7 mouse cellular contexts compared by ENCODE assay signal in genomic region chr19:36083262-36084225, GRCm38 (mm10). TPM values are rescaled to one million over a fixed set of nuclear protein-coding genes. Genes with fewer than 3 reads are reported as not detected.
A peak's percentile ranks its signal among the peaks of the same experiment; 100 is the strongest.
DNase-seq lines count a peak whose midpoint lies in the region; ATAC-seq and TF ChIP-seq lines count a peak whose summit lies in the region.

Gene Rpp30, plus strand, starts transcription at chr19:36083716.

- TF ChIP-seq POLR2A in small intestine, adult 2 months (IDR thresholded peaks at IDR 0.05; ENCODE audit: low read depth, low read length) = no peak; the same call in 1 of the 2 replicates

- peak within 1 kb of the TSS; percentile 64 for H3K9ac ChIP-seq in intestine, postnatal 0 days (ENCODE audit: low read depth, low read length)
- H3K9ac ChIP-seq in midbrain, embryonic 12.5 days (replicated peaks) = peak within 1 kb of the TSS; percentile 82

- H3K4me2 ChIP-seq in intestine, postnatal 0 days (replicated peaks; ENCODE audit: low read depth) = peak within 1 kb of the TSS; percentile 81
- H3K4me2 ChIP-seq in midbrain, embryonic 12.5 days (replicated peaks) = peak within 1 kb of the TSS; percentile 80

- peak within 1 kb of the TSS; percentile 84 for H3K27ac ChIP-seq in embryonic facial prominence, embryonic 10.5 days (replicated peaks)
- no peak within 1 kb of the TSS for H3K27ac ChIP-seq in intestine, postnatal 0 days (ENCODE audit: low read depth, low read length)
- peak within 1 kb of the TSS; percentile 54; the same call in 1 of the 2 replicates for H3K27ac ChIP-seq in midbrain, embryonic 12.5 days (replicated peaks)
- peak within 1 kb of the TSS; percentile 32; the same call in 1 of the 2 replicates for H3K27ac ChIP-seq in small intestine, adult 2 months (ENCODE audit: insufficient read depth, low read depth, low read length)

- peaks cover 8% of the 10 kb centered on the region for H3K4me1 ChIP-seq in embryonic facial prominence, embryonic 10.5 days
- H3K4me1 ChIP-seq in intestine, postnatal 0 days (replicated peaks; ENCODE audit: control insufficient read depth, insufficient read depth, low read length) = 0 out of 2 replicates have a peak, but pooled peaks cover 4% of the 10 kb centered on the region
- H3K4me1 ChIP-seq in midbrain, embryonic 12.5 days = peaks cover 8% of the 10 kb centered on the region
- 0 out of 2 replicates have a peak, but pooled peaks cover 2% of the 10 kb centered on the region for H3K4me1 ChIP-seq in small intestine, adult 2 months (ENCODE audit: control insufficient read depth, insufficient read depth, insufficient read length, low read length)

- DNase-seq in adrenal gland, postnatal 10 days = peak; percentile 88
- DNase-seq in embryonic facial prominence, embryonic 10.5 days (ENCODE audit: low spot score) = peak; percentile 90
- DNase-seq in gonadal fat pad, adult 2 months (ENCODE audit: low read depth) = peak; percentile 42
- peak; percentile 89 for DNase-seq in left cerebral cortex, postnatal 4 days

- H3K4me3 ChIP-seq in embryonic facial prominence, embryonic 10.5 days = peak within 1 kb of the TSS; percentile 92
- H3K4me3 ChIP-seq in intestine, postnatal 0 days (ENCODE audit: low read depth, low read length) = peak within 1 kb of the TSS; percentile 86
- peak within 1 kb of the TSS; percentile 79 for H3K4me3 ChIP-seq in midbrain, embryonic 12.5 days
- peak within 1 kb of the TSS; percentile 84 for H3K4me3 ChIP-seq in small intestine, adult 2 months (ENCODE audit: low read depth, low read length)

- peak; percentile 93 for ATAC-seq in intestine, postnatal 0 days
- ATAC-seq in midbrain, embryonic 12.5 days (ENCODE audit: low FRiP score, low read depth) = peak; percentile 95

- 2% methylated on average over 34 of the region's 34 CpGs for WGBS in embryonic facial prominence, embryonic 10.5 days
- 2% methylated on average over 34 of the region's 34 CpGs for WGBS in intestine, postnatal 0 days
- 2% methylated on average over 34 of the region's 34 CpGs for WGBS in midbrain, embryonic 12.5 days
- 1% methylated on average over 34 of the region's 34 CpGs for WGBS in small intestine, adult 2 months

- peaks cover 14% of the 10 kb centered on the region for H3K36me3 ChIP-seq in embryonic facial prominence, embryonic 10.5 days (replicated peaks)
- H3K36me3 ChIP-seq in intestine, postnatal 0 days (ENCODE audit: control insufficient read depth, insufficient read depth) = peaks cover 5% of the 10 kb centered on the region
- H3K36me3 ChIP-seq in midbrain, embryonic 12.5 days = peaks cover 7% of the 10 kb centered on the region
- peaks cover 2% of the 10 kb centered on the region; the same call in 1 of the 2 replicates for H3K36me3 ChIP-seq in small intestine, adult 2 months (ENCODE audit: control insufficient read depth, insufficient read depth, low read length)

- H3K27me3 ChIP-seq in embryonic facial prominence, embryonic 10.5 days (replicated peaks; ENCODE audit: low read depth, poor library complexity, severe bottlenecking) = no peaks in the 10 kb centered on the region; the same call in 1 of the 2 replicates
- H3K27me3 ChIP-seq in intestine, postnatal 0 days (replicated peaks; ENCODE audit: control insufficient read depth, insufficient read depth, low read length) = no peaks in the 10 kb centered on the region
- 0 out of 2 replicates have a peak, but pooled peaks cover 2% of the 10 kb centered on the region for H3K27me3 ChIP-seq in midbrain, embryonic 12.5 days
- H3K27me3 ChIP-seq in small intestine, adult 2 months (ENCODE audit: control insufficient read depth, insufficient read depth, low read length) = no peaks in the 10 kb centered on the region

- H3K9me3 ChIP-seq in embryonic facial prominence, embryonic 10.5 days = no peaks in the 10 kb centered on the region
- no peaks in the 10 kb centered on the region for H3K9me3 ChIP-seq in intestine, postnatal 0 days (ENCODE audit: control insufficient read depth)
- no peaks in the 10 kb centered on the region for H3K9me3 ChIP-seq in midbrain, embryonic 12.5 days

- intact Hi-C loops in left cerebral cortex, postnatal 4 days (cut with DNase I) = loop anchor here (5.0 kb wide), 1 partner anchor 1091 kb away; no protein-coding TSS in a partner anchor

- no peak for TF ChIP-seq CTCF in intestine, postnatal 0 days (IDR thresholded peaks at IDR 0.05; ENCODE audit: low read depth)
- TF ChIP-seq CTCF in small intestine, adult 2 months (IDR thresholded peaks at IDR 0.05; ENCODE audit: extremely low read depth, insufficient read length, insufficient replicate concordance, low read depth, low read length) = no peak

RNA-seq across cellular contexts. Expression of gene Rpp30, which starts in this region (rescaled TPM):
- total RNA-seq in adrenal gland, postnatal 10 days (2021) = 10 to 100 TPM; 16.0 to 20.3 TPM
- 106 and 113 TPM in 2 replicates for polyA plus RNA-seq in embryonic facial prominence, embryonic 10.5 days (2016; fragmentation: Nextera tagmentation; extraction: Ambion mirVana)
- 3.5 and 3.7 TPM in 2 replicates for polyA plus RNA-seq in gonadal fat pad, adult 2 months (2012; rRNA removed)
- 31.5 and 32.5 TPM in 2 replicates for polyA plus RNA-seq in intestine, postnatal 0 days (2015; fragmentation: Nextera tagmentation; extraction: Ambion mirVana)
- 10 to 100 TPM; 20.1 to 28.2 TPM for total RNA-seq in left cerebral cortex, postnatal 4 days (2021)
- polyA plus RNA-seq in midbrain, embryonic 12.5 days (2016; fragmentation: Nextera tagmentation; extraction: Ambion mirVana) = 93.1 and 94.1 TPM in 2 replicates
- 0.32 and 0.44 TPM in 2 replicates for polyA plus RNA-seq in small intestine, adult 2 months (2012; rRNA removed)
